Mouse (Mus musculus): ENCODE data around the gene Neurod2.

Gene Neurod2

DNA sequence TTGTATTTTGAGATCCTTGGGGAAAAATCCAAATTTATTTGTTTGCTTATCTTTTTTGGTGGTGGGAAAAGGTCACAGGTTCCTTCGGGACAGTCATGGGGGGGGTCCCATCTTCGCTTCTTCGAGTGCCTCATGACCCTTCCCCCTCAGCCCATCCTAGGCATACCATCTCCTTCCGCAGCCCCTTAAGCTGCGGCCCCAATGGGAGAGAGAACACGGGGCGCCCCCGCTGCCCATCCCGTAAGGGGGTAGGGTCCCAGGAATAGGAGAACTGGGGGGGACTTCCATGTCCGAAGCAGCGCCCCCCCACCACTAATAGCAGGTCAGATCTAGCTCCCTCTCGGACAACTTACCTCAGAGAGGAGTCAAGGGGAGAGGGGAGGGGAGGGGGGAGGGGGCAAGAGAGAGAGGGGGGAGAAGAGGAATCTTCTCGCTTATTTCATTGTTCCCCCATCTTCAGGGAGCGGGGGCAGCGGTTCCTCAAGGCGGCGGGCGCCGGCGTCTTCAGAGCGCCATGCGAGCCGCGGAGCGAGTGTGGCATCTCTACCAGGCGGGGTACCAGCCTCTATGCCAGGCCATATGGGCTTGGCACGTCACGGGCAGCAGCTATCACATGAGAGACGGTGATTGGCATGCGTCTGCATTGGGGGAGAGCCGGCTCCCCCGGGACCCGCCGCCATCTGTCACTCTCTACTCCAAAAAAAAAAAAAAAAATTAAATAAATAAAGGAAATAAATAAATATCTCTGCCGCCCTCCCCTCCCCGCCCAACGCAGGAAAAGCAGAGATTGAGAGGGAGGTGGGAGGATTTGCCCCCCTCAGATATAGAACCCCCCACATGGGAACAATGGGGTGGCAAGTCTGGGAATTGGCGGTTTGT, at the start of gene Neurod2:
Gene Neurod2, minus strand, starts transcription at position 568 of the 879 bp plus-strand sequence.
- no peak for DNase-seq

DNA sequence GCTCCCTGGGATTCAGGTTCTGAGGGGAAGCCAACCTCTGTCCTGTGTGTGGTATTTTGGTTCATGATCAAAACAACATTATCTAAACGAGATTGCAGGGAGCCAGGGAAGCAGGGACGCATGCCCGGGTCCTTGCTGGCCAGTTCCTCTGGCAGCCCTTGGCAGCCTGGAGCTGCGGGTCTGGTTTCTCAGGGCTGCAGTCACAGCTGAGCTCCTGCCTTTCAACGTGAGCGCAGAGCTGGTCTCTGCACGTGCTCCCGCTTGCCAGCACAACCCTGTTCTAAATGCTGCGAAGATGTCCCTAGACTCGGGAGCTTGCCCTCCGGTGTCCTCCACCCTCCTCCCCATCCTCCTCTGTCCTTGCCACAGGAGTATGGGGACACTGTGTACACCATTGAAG, 48.3 kb upstream of the Neurod2 start:
- DNase-seq = no peak

DNA sequence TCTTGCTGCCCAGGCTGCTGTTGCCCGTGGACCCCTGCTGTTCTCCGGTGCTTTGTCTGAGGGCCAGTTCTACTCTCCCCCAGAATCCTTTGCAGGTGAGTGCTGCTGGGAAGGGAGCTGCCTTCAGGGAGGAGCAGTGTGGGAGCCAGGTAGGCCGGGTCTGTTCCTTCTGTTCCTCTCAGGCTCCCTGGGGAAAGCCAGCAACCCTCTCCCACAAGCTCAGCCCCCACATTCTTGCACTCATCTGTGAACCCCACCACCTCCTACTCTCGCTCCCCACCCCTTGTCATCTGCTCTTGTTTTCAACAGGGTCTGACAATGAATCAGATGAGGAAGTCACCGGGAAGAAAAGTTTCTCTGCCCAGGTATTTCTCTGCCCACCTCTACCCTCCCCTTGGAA, 47.3 kb upstream of the Neurod2 start:
- no peak for DNase-seq

- no peak for DNase-seq
These were observed 44.8 kb upstream of the Neurod2 start for GRCm38 (mm10) chr11:98374266-98374665.

- DNase-seq = no peak
These were observed 43.8 kb upstream of the Neurod2 start for GRCm38 (mm10) chr11:98373244-98373643.

- DNase-seq = peak in 1 of 2 experiments; percentile 72
These were observed 43.0 kb upstream of the Neurod2 start for GRCm38 (mm10) chr11:98372406-98372805.

DNA sequence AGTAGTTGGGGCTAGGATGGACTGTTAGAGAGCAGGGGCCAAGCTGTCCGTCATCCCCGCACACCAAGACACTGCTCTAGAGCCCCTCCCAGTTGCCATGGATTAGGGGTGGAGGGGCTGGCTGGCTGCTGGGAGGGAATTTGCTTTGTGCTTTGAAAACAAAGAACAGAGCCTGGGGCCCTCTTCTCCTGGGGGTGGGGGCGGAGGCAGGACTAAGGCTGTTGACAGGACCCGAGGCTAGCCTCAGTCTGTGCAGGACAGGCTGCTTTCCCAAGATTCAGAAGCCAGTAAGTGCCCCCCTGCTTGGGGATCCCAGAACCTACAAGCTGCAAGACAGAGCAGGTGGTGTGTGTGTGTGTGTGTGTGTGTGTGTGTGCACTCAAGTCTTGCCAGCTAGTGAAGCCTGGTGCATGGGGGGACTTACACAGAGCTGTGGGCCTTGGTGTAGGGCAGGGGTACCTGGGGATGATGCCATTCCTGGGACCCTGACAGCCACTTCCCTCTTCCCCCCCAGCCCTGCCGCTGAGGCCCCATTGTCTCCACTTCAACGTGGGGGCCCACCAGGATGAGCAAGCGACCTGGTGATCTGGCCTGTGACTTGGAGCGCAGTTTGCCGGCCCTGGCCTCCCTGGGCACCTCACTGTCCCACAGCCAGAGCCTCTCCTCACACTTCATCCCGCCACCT, 42.2 kb upstream of the Neurod2 start:
- DNase-seq = no peak

GRCm38 (mm10) chr11:98370588-98370987, 41.1 kb upstream of the Neurod2 start:
- no peak for DNase-seq

DNA sequence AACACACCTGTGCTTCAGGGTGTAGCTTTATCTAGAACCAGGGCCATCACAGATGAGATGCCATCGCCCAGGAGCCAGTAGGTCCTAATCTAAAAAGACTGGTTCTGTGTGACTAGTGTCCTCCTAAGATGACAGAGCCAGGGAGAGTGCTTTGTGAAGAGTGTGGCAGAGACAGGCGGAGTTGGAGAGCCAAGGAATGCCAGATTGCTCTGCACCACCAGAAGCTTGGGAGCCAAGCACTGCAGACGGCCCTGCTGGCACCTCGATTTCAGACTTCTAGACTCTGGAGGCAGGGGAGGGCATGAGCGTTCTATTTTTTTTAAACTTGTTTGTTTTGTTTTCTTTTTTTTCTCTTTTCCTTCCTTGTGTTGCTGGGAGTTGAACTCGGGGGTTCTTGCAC, 39.9 kb upstream of the Neurod2 start:
- no peak for DNase-seq

DNA sequence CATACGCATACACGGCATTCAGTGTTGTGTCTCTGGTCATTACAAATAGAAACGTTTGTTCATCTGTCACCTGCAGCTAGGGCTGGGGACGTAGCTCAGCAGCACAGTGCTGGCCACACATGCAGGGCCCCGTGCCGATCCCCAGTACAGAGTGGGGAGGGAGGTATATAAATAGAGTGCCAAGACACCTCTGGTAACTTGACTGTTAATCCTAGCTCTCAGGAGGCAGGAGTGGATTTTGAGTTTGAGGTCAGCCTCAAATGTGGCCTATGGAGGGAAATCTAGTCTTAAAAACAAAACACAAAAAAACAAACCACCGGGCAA, 38.4 kb upstream of the Neurod2 start:
- no peak for DNase-seq

- DNase-seq = no peak
These were observed 37.9 kb upstream of the Neurod2 start for GRCm38 (mm10) chr11:98367171-98367862.

DNA sequence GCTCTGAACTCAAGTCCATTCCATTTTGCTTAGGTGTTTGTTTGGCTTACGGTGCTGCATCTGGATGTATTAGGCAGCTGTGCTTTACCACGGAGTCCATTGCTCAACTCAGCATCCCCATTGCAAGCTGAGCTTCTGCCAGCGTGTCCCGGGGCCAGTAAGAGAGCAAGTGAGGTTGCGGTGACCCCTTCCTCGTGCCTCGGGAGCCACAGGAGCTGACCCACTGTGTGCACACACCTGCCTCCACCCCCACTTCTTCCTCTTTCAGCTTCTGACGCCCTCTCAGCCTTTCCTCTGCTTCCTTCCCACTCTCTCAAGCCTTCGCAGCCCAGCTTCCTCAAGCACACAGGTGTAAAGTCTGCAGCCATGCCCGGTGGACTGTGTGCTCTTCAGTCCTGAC, 36.8 kb upstream of the Neurod2 start:
- no peak for DNase-seq

- no peak for DNase-seq
These were observed 35.0 kb upstream of the Neurod2 start for GRCm38 (mm10) chr11:98364410-98364809.

DNA sequence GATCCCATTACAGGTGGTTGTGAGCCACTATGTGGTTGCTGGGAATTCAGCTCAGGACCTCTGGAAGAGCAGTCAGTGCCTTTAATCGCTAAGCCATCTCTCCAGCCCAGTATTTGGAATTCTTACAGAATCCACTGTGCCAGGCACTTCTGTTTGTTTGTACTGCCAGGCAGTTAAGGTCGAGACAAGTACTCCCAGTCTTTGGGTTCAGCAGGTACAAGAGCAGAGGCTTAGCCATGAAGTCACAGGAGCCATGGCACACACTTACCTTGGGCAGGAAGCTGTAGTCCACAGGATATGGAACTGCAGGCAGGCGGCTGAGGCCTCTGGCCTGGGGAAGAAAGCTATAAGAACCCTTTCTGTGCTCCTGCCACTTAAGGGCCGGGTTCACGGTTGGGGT, 34.4 kb upstream of the Neurod2 start:
- DNase-seq = no peak

- peak in 1 of 2 experiments; percentile 38 for DNase-seq
These were observed 31.5 kb upstream of the Neurod2 start for GRCm38 (mm10) chr11:98360866-98361521.

DNA sequence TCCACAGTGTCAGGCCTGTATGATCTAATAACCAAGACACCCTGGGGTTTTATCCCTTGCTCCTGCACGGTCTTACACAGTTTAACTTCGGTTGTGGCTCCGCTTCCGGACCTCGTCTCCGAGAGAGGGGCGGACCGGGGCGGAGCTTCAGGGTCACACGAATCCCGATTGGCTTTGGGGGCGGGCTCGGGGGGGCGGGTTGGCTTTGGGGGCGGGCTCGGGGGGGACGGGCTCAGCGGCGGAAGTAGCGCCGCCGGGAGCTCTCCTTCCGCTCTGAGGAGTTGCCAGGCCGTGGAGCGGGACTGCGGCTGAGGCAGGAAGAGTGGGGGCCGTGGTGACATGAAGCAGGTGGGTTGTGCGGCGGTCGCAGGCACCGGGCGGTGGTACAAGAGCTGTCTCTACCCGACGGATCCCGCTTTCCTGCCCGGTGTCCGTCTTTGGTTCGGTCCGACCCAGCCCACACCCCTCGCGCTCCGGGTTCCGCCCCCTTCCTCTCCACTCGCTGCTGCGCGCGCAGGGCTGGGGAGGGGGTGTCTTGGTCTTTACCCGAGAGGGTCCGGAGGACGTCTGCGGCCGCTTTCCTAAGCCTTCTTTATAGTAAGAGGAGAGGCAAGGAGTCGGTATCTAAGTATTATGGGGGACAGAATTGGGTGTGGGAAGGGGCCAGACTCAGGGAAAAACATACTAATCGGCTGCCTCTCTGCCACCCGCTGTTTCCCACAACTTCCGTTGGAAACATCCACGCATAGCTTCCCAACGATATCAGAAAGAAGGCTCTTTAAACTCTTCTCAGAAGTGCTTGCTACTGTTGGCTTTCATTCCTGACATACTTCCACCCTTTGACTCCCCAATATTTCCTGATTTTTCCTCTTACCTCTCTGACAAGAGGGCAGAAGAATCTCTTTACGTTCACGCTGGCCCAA, 29.0 kb upstream of the Neurod2 start, which contains the start of gene Stard3:
Gene Stard3, plus strand, starts transcription at position 208 of the 923 bp plus-strand sequence.
- peak; percentile 94 to 95 for DNase-seq

DNA sequence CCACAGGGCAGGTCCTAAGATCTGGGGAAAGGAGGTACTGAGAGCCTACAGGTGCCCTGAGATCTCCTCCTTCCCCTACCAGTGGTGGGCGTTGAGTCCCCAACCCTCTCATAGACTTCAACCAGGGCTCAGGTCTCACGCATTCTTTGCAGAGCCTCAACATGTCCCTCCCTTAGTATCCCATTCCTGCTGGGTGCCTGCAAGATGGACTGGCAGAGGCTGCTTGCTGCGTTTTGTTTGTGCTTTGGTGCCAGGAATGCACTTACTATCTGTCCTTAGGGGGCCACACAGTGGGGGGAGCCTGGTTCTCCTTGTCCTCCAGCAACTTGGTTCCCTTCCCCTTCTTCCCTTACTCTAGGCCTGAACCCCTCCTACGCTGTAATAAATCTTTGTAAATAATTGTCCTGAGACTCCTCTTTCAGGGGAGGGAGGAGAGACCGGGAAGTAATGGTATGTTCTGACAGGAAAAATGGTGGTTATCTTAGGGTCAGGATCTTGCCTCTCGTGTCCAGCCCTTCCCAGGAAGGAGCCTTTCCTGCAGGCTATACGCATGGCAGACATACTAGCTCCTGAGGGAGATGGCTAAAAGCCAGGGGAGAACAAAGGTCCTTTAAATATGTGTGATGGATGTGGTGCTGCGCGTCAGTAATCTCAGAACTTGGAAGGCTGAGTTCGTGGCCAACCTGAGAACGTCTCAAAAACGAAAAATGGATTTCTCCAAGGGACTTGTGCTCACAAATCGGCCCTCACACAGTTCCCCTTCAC, 28.1 kb upstream of the Neurod2 start:
- DNase-seq = peak in 1 of 2 experiments; percentile 57

DNA sequence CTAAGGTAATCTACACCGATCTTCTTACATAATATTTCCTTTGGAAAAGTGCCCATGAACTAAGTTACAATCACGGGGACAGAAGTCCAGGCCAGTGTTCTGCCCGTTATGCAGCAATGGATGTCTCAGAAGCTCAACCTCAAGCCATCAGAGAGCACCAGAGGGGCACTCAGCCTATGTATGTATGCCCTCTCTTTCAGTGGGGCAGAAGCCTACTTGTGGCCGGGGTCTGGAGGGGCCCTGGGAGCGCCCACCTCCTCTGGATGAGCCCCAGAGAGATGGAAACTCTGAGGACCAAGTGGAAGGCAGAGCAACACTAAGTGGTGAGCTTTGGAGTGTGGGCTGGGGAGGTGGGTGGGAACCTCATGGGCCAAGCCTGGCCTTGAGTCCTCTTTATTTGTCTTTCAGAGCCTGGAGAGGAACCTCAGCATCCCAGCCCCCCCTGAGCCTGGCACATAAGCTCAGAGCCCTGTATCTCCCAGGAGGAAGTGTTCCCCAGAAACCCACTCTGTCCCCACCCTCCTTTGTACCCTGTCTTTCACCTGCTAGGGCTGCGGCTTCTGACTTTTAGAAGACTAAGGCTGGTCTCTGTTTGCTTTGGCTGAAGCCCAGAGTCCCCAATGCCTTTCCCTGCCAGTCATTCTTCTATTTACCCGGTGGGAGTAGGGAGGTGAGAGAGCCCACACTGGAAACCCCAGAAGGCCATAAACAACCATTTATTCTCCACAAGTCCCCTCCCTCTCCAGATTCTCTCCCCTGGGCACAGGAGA, 27.4 kb upstream of the Neurod2 start:
- no peak for DNase-seq

DNA sequence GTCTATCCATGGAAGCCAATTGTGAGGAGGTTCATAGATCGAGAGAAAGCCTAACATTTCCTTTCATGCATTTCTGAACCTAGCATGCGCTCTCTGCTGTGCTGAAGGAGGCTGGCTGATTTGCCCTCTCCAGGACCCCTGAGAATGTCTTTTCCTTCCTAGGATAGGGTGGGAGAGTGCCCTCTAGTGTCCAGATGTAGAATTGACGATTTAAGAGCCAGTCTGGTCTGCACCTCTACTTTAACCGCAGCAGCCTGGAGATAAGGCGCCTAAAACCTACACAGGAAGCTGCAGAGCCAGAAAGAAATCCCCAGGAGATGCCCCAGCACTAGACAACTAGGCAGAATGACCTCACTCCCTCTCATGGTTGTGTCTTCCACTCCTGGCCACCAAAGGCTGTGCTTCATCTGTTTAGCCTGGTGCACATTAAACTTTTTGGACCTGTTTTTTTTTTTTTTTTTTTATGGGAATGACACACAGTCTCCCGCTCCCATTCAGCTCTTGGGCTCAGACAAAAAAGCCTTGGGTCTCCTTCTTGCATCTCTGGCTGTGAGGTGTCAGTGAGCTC, 26.4 kb upstream of the Neurod2 start:
- DNase-seq = peak in 1 of 2 experiments; percentile 69

- DNase-seq = no peak
These were observed 25.0 kb upstream of the Neurod2 start for GRCm38 (mm10) chr11:98354445-98354844.
